Mouse (Mus musculus) adrenal gland, adult 18-20 months (tissue): ENCODE data around the gene Usp6nl. TPM values are rescaled to one million over a fixed set of nuclear protein-coding genes. Genes with fewer than 3 reads are reported as not detected.
A peak's percentile ranks its signal among the peaks of the same experiment; 100 is the strongest.

ENCODE experiments used
- DNase-seq, 2 experiments: peaks; one replicate each; pipeline ENCODE4 v3.0.0; 2021 to 2022; ENCODE audit warnings: low spot score in 2 of 2
- total RNA-seq, 2 experiments: library from RNA; stranded (reverse); gene quantifications; 1 replicate in 1 of 2; 2 replicates in 1 of 2; pipeline ENCODE4 v1.2.3; 2021

Gene Usp6nl
- total RNA-seq, 2 experiments from 2014 or later: 20.0 to 41.5 TPM

GRCm38 (mm10) chr2:6405059-6406033 lies 82.9 kb downstream of the Usp6nl start:
- peak; percentile 63 to 71 for DNase-seq

GRCm38 (mm10) chr2:6407711-6408110 lies 85.2 kb downstream of the Usp6nl start:
- no peak for DNase-seq

- no peak for DNase-seq
Observed at GRCm38 (mm10) chr2:6412645-6413044, 90.2 kb downstream of the Usp6nl start.

- DNase-seq: no peak
Observed at GRCm38 (mm10) chr2:6413723-6414122, 91.3 kb downstream of the Usp6nl start.

- no peak for DNase-seq
Observed at GRCm38 (mm10) chr2:6414400-6414799, 91.9 kb downstream of the Usp6nl start.

- no peak for DNase-seq
Observed at GRCm38 (mm10) chr2:6417158-6417557, 94.7 kb downstream of the Usp6nl start.

- DNase-seq: no peak
Observed at GRCm38 (mm10) chr2:6423661-6424550, 101.4 kb downstream of the Usp6nl start.

GRCm38 (mm10) chr2:6424851-6425250 lies 102.4 kb downstream of the Usp6nl start:
- DNase-seq: no peak

GRCm38 (mm10) chr2:6436085-6436950 lies 113.9 kb downstream of the Usp6nl start:
- DNase-seq: peak in 1 of 2 experiments; percentile 12

- DNase-seq: no peak
Observed at GRCm38 (mm10) chr2:6441688-6442087, 119.2 kb downstream of the Usp6nl start.

GRCm38 (mm10) chr2:6442302-6442701 lies 119.8 kb downstream of the Usp6nl start:
- DNase-seq: no peak

- no peak for DNase-seq
Observed at GRCm38 (mm10) chr2:6444015-6444414, 121.5 kb downstream of the Usp6nl start.

GRCm38 (mm10) chr2:6444723-6445169 lies 122.3 kb downstream of the Usp6nl start:
- DNase-seq: no peak

GRCm38 (mm10) chr2:6445858-6446257 lies 123.4 kb downstream of the Usp6nl start:
- DNase-seq: no peak

- no peak for DNase-seq
Observed at GRCm38 (mm10) chr2:6448880-6449279, 126.4 kb downstream of the Usp6nl start.

GRCm38 (mm10) chr2:6449656-6450055 lies 127.2 kb downstream of the Usp6nl start:
- no peak for DNase-seq

GRCm38 (mm10) chr2:6450544-6450943 lies 128.1 kb downstream of the Usp6nl start:
- DNase-seq: no peak

GRCm38 (mm10) chr2:6454941-6455516 lies 132.6 kb downstream of the Usp6nl start:
- no peak for DNase-seq

- DNase-seq: no peak
Observed at GRCm38 (mm10) chr2:6459282-6460047, 137.0 kb downstream of the Usp6nl start.
